Mouse (Mus musculus) C2C12 (cell line): ENCODE data around the gene Fam20c.

Experiments used
- CEBPB ChIP-seq: IDR thresholded peaks from one replicate; pipeline ENCODE4 v1.6.1; 2011; ENCODE audit warnings: low read depth, mild to moderate bottlenecking, control low read depth, moderate library complexity
- CTCF ChIP-seq: IDR thresholded peaks from one replicate; pipeline ENCODE4 v1.5.1; 2011; ENCODE audit not compliant: control insufficient read depth, insufficient read depth, insufficient read length
- FOSL1 ChIP-seq: IDR thresholded peaks from one replicate; pipeline ENCODE4 v1.8.0; 2011; ENCODE audit warnings: mild to moderate bottlenecking, low read length; ENCODE audit not compliant: poor library complexity, insufficient read depth, severe bottlenecking
- MAX ChIP-seq: IDR thresholded peaks from one replicate; pipeline ENCODE4 v1.6.1; 2011; ENCODE audit warnings: mild to moderate bottlenecking, control low read depth
- MYOG ChIP-seq: IDR thresholded peaks from one replicate; pipeline ENCODE4 v1.6.1; 2011; ENCODE audit not compliant: control insufficient read depth, insufficient read length; ENCODE audit errors: extremely low read depth
- USF1 ChIP-seq: IDR thresholded peaks from one replicate; pipeline ENCODE4 v1.6.1; 2011; ENCODE audit warnings: low read depth, mild to moderate bottlenecking, control low read depth, moderate library complexity

- TF ChIP-seq MAX (no peak), CTCF (no peak), USF1 (no peak), CEBPB (no peak), MYOG (no peak), FOSL1 (no peak)
Observed at GRCm38 (mm10) chr5:138833406-138833805, 79.1 kb downstream of the Fam20c start.
